In genomic region chr5:43845646-43846045, GRCm38 (mm10) we compare ENCODE assay signal across 18 mouse cellular contexts. TPM values are rescaled to one million over a fixed set of nuclear protein-coding genes. Genes with fewer than 3 reads are reported as not detected.
"Had no signal": no experiment of that assay in that cellular context is flagged by ENCODE, and none has a peak within 500 bp of the region (broad histone marks: within the 10 kb centered on the region; RNA-seq: fewer than 3 reads in every experiment).

No protein-coding gene starts in this region.

- H3K27ac ChIP-seq: kidney, embryonic 15.5 days; limb, embryonic 12.5 days; liver, embryonic 13.5 days; lung, embryonic 15.5 days; macrophage; midbrain, embryonic 12.5 days; neural tube, embryonic 13.5 days had no signal

- H3K9ac ChIP-seq: kidney, embryonic 15.5 days; limb, embryonic 12.5 days; liver, embryonic 13.5 days; liver, postnatal 0 days; lung, embryonic 15.5 days; midbrain, embryonic 12.5 days; neural tube, embryonic 13.5 days had no signal

- H3K36me3 ChIP-seq: kidney, embryonic 15.5 days; limb, embryonic 12.5 days; liver, embryonic 13.5 days; lung, embryonic 15.5 days; midbrain, embryonic 12.5 days; neural tube, embryonic 13.5 days had no signal

- H3K9me3 ChIP-seq: kidney, embryonic 15.5 days; lung, embryonic 15.5 days; neural tube, embryonic 13.5 days had no signal

- H3K4me3 ChIP-seq: kidney, embryonic 15.5 days; limb, embryonic 12.5 days; liver, embryonic 13.5 days; lung, embryonic 15.5 days; midbrain, embryonic 12.5 days; neural tube, embryonic 13.5 days had no signal

- H3K4me1 ChIP-seq: liver, embryonic 13.5 days; neural tube, embryonic 13.5 days had no signal

- ATAC-seq: liver, postnatal 0 days; midbrain, embryonic 16.5 days had no signal

- DNase-seq: kidney, adult 18-20 months; kidney, postnatal 14 days; liver; liver, embryonic 13.5 days; liver, postnatal 0 days; lung, postnatal 14 days; right cerebral cortex, adult 18-20 months; thymus, postnatal 4 days had no signal

- H3K27me3 ChIP-seq: kidney, embryonic 15.5 days; limb, embryonic 12.5 days; liver, embryonic 13.5 days; lung, embryonic 15.5 days; midbrain, embryonic 12.5 days; neural tube, embryonic 13.5 days had no signal

- H3K4me2 ChIP-seq: kidney, embryonic 15.5 days; limb, embryonic 12.5 days; liver, embryonic 13.5 days; lung, embryonic 15.5 days; midbrain, embryonic 12.5 days; neural tube, embryonic 13.5 days had no signal

RNA-seq across cellular contexts. Expression of gene Bst1, which starts 27.0 kb away (rescaled TPM):
- total RNA-seq: layer of hippocampus, postnatal 25 days; left cerebral cortex, adult 8-10 months; left cerebral cortex, postnatal 36 days had no signal
- polyA plus RNA-seq: limb, embryonic 12.5 days had no signal
